Mouse (Mus musculus): ENCODE data around the gene Adgrv1.

DNA sequence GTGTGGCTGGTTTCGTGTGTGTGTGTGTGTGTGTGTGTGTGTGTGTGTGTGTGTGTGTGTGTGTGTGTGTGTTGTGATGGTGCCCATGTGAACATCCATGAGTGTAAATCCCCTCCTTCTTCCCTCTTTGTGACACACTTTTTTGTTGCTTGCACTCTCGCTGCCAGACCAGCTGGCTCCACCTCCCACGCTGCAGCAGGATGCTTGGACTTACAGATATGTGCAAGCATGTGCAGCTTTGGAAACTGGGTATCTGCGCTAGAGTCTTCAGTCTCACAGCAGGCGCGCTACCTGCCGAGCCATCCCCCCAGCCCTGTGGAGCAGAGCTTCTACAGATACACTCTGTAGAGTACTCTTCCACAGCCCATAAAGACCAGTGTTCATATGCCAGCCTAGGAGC is 122.8 kb downstream of the Adgrv1 start:
- no peak for TF ChIP-seq EP300 (IDR thresholded peaks at IDR 0.05; ENCODE audit: low read depth)
- no peak for TF ChIP-seq CTCF (IDR thresholded peaks at IDR 0.05; ENCODE audit: low read depth)
